Mouse (Mus musculus): ENCODE measurements around the gene Mrpl12.

Gene Mrpl12

DNA sequence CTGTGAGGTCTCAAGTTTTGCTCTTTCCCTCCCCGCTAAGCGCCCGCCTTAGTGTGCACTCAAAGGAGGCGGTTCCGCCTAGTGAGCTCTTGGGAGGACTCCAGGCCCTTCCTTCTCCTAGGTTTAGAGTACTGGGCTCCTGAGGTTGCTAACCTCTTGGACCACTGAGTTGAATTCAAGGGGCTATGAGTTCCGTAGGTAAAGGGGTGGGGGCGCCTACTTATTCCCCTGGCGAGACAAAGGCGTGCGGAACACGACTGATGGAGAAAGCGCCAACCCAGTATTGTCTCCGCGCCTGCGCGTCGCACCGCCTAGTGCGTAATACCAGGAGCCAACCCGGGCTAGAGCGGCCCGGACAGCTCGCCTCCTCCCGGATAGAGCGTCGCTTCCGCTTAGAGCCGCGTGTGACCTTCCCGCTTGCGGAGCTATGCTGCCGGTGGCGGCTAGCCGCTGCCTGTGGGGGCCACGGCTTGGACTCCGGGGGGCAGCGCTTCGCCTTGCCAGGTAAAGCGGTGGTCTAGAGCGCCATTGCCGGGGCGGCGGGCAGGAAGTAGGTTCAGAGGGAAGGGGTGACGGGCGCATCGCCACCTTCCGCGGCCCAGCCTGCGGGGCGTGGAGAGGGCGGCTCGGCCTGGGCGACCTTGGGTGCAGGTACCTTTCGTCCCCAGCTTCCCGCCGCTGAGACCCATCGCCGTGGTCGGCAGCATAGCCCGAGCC, at the start of gene Mrpl12:
Gene Mrpl12, plus strand, starts transcription at position 349 of the 717 bp plus-strand sequence.
- peak; percentile 91 to 93 for DNase-seq (ENCODE audit: low spot score in 2 of 2)

DNA sequence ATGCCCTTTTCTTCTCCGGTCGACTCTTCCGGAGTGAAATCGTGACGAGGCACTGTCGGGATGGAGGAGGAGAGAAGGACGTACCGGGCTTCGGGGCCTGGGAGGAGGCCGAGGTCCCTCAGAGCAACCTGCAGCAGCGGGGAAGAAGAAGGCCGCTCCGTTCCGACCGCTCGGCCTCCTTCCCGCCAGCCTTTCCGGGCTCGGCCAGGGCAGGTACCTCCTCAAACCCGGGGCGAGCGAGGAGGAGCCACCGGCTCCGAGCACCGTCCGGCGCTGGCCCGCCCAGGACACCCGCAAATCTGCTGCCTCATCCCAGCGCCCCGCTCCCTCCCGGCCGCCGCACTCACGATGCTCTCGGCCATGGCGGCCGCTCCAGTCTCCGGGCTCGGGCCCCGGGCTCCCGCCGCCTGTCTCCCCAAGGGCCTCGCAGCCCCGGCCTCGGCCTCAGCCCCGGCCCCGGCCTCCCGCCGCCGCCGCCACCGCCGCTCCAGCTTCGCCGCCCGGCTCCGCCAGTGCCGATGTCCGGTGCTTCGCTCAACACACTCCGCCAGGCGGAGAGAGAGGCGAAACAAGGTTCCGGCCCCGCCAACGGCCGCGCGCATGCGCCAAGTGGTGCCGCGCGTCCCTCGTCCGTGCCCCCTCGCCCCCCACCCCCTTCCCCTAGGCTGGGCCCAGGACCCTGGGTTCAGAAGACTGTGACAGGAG, 47.1 kb upstream of the Mrpl12 start, which contains the start of gene Nploc4:
Gene Nploc4, minus strand, starts transcription at position 557 of the 705 bp plus-strand sequence.
- DNase-seq (ENCODE audit: low spot score in 2 of 2), result peak; percentile 84

DNA sequence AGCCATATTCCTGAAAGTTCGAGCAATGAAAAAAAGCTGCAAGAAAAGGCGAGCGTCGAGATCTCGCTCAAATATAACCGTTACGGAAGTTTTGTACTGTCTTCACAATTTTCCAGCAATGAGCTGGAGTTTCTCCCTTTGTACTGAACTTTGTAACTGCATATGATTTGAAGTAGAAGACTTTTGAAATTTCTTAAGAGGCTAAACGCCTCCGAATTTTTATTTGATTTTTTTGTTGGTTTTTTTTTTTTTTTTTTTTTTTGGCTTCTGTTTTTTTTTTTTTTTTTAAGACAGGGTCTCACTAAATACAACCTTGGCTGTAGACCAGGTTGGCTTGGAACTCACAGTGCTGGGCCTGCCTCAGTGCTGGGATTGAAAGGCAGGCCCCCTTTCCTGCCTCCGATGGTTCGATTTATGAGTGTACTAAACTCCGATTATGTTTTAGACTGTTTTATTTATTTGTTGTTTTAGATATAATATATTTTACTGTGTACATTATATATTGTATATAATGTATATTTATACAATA, 46.5 kb upstream of the Mrpl12 start:
- DNase-seq (ENCODE audit: low spot score in 2 of 2), result no peak

DNA sequence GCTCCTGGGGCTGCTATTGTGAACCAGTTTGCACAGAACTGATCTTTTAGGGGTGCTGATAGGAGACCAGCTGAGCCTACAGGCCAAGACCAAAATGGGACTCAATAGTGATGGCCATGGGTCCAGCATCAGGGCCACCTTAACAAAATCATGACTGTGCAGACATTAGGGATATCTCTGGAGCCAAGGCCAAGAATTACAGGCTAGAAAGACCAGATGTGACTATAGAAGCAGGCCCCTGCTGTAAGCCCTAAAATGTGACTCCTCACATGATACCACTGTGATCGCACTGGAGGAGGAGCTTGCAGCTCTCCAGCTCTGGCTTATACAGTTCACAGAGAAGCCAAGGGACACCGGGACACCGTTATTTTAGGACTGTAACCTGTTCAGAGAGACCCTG, 42.1 kb upstream of the Mrpl12 start, which contains the start of gene Tspan10:
Gene Tspan10, plus strand, starts transcription at position 301 of the 400 bp plus-strand sequence.
- no peak for DNase-seq (ENCODE audit: low spot score in 2 of 2)

DNA sequence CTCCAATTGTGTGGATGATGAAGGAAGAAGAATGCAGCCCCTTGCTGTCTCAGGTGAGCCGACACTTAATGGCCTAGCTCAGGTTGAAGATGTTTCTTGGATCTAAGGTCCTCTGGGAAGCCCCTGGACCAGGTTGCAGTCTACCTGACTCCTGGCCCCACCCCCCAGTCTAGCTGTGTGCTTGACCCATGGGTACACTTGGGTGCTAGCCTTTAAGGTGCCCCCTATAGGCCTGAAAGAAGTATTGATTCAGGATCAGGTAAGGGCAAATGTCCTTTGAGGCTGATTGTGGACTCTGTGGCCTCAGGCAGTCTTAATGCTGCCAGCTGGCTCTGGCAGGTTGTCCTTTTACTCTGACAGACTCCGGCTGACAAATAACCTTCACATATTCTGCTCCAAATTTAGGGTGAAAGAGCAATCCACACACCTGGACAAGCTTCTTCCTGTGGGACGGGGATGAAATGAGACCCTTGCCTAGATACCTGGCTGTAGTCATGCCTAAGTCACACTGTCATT, 41.6 kb upstream of the Mrpl12 start:
- no peak for DNase-seq (ENCODE audit: low spot score in 2 of 2)

DNA sequence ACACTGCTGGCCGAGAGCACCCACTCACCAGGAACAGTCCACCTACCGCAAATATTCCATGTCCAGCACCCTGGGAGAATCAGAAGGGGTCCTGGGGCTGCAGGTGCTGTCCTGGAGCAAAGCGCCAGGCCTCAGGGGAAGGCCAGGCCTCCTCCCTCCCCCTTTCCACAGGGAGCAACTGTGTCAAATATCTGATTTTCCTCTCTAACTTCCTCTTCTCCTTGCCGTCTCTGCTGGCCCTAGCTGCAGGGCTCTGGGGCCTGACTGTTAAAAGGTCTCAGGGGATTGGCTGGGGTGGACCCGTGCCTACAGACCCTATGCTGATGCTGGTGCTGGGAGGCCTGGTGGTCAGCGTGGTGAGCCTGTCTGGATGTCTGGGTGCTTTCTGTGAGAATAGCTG, 40.3 kb upstream of the Mrpl12 start:
- DNase-seq (ENCODE audit: low spot score in 2 of 2), result no peak

DNA sequence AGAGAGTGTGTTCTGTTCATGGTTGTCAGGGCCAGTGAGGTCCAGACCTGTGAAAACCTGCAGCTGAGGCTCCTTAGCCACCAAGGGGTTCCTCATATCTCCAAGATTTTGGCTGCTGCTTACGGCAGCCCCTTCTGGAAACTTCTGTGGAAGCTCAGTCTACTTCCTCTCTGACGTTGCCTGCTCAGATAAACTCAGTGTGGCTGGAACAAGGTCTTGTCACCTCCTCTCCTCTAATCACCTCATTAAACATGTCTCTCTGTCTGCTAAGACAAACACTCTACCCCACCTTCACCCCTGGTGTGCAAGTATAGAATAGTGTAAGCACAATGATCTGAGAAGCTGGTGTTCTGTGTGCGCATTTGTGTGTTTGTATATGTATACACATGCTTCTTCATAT, 38.9 kb upstream of the Mrpl12 start:
- no peak for DNase-seq (ENCODE audit: low spot score in 2 of 2)

DNA sequence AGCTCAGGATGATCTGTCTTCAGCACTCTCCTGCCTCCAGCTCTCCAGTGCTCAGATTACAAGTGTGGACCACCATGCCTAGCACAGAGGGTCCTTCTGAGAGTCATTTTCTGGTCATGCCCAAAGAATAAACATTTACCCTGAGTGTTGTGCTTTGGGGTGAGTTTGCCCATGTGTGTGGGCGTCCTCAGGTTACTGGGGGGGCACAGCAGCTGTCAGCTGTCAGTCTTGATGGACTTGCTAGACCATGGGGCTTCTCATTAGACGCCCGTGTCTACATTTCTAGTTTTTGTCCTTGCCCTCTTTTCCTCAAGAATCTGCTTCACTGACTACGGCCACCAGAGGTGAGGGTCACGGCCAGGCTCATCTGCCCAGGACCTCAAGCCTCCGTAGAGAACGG, 37.2 kb upstream of the Mrpl12 start:
- DNase-seq (ENCODE audit: low spot score in 2 of 2), result no peak

DNA sequence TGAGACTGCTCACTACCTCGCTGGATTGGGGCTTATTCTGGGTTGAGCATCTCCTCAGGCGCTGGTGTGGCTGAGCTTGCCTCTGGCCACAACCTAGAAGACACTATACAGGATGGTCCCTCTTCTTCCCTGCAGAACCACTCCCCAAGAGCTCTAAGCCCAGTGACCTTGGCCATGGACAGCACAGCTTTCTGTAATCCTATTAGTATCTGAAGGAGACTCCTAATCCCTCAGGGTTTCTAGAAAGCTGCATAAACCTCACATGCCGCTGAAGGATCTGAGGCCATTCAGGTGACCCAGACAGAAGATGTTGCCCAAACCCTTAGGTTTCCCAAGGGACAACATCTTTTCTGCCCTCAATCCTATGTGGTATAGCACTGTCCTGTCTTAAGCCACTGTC, 32.2 kb upstream of the Mrpl12 start:
- DNase-seq (ENCODE audit: low spot score in 2 of 2), result no peak

DNA sequence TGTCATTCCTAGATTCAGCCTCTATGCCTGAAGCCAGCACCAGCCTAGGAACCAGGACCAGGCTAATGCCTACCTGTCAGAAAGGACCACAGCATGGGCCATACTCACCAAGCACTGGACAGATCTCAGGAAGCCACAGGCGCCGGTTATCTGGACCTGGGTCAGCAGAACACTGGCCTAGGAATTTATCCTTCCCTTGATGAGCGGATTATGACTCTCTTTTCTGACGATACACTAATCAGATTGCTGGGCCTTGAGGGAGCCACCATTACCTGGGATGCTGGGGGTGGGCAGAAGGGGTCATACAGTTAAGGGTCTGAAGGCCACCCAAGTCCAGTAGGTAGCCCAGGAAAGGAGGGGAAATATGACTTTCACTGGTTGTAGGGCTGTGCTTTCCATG, 31.1 kb upstream of the Mrpl12 start, which contains the start of gene Pde6g:
Gene Pde6g, minus strand, starts transcription at position 195 of the 400 bp plus-strand sequence.
- DNase-seq (ENCODE audit: low spot score in 2 of 2), result no peak

DNA sequence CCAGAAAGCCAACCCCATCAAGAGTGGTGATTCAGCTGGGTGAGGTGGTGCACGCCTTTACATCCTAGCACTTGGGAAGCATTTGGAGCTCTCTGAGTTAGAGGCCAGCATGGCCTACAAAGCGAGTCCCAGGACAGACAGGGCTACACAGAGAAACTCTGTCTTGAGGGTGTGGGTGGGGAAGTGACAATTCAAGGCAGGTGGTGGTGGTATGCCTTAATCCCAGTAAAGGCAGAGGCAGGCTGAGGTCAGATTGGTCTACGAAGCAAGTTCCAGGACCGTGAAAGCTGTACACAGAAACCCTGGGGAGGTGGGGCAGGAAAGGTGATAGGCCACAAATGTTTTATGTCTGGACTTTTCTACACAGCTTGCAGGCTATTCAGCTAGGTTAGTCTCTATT, 29.4 kb upstream of the Mrpl12 start:
- DNase-seq (ENCODE audit: low spot score in 2 of 2), result no peak

DNA sequence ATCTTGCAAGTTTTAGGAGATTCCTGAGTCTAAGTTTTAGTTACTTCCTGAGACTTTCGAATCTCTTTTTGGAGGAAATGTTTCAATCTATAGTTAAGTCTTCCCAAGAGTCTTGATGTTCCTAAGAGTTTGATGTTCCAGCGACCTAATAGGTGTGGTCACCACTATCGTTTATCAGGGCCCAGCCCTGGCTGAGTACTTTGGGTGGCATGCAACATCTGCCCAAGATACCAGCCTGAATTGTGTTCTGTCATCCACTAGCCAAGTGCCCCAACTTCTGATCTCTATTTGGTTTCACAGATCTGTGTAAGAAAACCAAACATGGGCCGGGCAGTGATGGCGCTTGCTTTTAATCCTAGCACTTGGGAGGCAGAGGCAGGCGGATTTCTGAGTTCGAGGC, 29.0 kb upstream of the Mrpl12 start:
- no peak for DNase-seq (ENCODE audit: low spot score in 2 of 2)

DNA sequence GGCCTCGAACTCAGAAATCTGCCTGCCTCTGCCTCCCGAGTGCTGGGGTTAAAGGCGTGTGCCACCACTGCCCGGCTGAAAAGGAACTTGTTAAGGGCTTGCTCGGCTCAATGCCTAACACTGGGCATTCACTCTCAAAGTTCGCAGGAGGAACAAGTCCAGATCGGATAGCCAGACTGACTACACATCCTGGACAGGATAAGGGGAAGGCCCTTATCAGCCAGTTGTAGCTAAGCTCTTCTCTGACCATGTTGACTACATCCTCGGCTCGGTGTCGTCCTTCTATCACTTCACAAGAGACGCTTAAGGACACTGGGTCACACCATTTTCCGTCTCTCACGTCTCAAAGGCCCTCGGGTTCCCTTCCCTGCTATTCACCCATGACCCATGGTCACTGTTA, 27.0 kb upstream of the Mrpl12 start:
- DNase-seq (ENCODE audit: low spot score in 2 of 2), result no peak

DNA sequence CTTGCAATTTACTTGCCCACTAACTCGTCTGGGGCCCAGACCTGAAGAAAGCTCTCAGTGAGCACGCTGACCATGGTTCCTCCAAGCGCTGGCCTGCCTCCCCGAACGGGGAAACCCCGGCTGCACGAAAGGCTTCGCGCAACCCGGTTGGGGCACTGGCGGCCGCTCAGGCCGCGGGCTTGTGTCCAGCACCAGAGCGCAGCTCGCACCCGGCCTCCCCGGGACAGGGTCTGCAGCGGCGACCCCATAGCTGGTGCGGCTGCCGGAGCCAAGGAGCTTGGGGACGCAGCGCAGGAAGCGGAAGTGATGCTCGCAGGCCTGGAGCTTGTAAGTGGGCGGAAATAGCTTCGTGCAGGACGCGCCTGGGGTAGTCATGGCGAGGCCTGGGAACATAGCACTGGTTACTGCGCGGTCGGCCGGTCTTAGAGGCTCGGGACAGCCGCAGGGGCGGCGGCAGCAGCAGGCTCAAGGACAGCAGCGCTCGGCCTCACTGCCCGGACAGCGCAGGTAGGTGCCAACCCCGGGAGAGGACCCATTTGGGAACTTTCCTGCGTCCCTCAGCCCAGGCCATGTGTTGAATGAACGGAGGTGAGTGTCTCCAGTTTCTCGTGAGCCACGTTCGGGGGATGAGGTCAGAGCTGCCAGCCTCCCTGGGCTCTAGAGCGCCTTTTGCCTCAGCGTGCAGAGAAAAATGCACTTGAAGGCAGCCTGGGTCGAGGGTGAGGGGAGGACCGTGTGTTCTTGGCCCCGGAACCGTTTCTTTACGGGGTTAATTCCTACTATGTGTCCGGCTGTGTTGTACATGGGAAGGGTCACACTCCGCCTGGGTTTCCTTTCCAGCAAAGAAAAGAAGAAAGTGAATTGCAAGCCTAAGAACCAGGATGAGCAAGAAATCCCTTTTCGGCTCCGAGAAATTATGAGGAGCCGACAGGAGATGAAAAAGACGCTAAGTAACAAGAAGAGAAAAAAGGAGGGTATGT, 26.4 kb upstream of the Mrpl12 start, which contains the start of the genes Oxld1 and Ccdc137:
Gene Oxld1, minus strand, starts transcription at position 297 of the 980 bp plus-strand sequence.
Gene Ccdc137, plus strand, starts transcription at position 344 of the 980 bp plus-strand sequence.
- peak; percentile 75 to 84 for DNase-seq (ENCODE audit: low spot score in 2 of 2)

DNA sequence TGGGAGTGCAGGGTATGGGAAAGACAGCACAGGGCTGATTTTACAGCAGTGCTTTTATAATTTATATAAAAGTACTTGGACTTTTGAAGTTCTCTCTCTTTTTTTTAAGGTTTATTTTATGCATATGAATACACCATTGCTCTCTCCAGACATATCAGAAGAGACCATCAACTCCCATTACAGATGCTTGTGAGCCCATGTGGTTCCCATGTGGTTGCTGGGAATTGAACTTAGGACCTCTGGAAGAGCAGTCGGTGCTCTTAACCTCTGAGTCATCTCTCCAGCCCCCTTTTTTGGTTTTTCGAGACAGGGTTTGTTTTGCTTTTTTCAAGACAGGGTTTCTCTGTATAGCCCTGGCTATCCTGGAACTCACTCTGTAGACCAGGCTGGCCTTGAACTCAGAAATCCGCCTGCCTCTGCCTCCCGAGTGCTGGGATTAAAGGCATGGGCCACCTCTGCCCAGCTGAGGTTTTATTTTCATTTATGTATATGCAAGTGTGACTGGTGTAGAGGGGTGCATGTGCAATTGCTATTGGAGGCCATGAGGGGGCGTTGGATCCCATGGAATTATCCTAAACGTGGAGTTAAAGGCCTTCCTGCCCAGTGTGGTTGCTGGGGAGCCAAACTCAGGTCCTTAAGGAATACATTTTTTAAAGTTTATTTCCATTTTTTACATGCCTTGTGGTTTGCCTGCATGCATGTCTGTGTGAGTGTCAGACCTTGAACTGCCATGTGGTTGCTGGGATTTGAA, 25.4 kb upstream of the Mrpl12 start:
- no peak for DNase-seq (ENCODE audit: low spot score in 2 of 2)

DNA sequence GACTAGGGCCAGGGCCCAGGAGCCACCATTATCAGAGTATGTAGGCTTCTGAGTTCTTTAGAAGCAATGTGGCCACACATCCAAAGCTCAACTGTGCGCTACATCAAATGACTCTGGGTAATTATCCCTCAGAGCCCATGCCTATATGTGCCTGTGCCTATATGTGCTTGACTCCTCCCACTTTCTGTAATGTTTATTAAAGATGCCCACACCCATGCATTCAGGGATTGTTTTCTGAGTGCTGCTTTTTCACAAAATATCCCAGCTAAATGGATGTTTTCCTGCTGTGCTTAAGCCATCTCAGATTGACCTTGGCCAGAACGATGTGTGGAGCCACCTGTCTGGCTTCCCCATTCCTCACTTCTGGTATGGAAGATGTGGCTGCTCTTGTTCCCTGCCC, 20.9 kb upstream of the Mrpl12 start:
- no peak for DNase-seq (ENCODE audit: low spot score in 2 of 2)

DNA sequence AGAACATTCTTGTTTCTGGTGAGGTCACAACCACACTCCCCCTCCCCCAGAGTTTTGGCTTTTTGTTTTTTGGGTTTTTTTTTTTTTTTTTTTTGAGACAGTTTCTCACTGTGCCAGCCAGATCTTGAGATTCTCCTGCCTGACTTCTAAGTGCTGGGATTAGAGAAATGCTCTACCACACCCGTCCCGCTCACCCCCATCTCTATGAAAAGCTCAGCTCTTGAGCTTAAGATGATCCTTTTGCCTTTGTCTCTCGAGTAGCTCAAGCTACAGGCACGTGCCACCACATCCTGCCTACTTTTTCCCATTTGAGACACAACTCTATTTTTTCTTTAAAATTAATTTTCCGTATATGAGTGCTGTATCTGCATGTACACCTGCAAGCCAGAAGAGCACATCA, 20.0 kb upstream of the Mrpl12 start:
- no peak for DNase-seq (ENCODE audit: low spot score in 2 of 2)

DNA sequence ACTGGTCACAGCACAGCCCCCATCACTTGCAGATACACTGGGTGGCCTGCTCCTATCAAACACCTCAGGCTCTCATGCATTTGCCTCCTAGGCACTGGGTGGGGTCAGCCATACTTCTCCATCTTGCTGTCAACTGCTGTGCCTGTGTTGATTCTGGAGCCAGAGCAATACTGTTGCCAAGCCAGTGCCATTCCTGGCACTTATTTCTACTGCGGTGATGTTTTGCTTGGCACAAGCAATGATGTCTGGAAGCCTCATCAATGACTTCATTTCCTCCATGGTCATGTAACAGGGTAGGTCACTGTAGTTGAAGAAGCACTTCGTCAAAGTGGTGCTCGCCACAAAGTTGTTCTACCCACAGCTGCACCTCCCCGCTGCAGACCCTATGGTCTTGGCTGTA, 18.9 kb upstream of the Mrpl12 start:
- DNase-seq (ENCODE audit: low spot score in 2 of 2), result no peak

DNA sequence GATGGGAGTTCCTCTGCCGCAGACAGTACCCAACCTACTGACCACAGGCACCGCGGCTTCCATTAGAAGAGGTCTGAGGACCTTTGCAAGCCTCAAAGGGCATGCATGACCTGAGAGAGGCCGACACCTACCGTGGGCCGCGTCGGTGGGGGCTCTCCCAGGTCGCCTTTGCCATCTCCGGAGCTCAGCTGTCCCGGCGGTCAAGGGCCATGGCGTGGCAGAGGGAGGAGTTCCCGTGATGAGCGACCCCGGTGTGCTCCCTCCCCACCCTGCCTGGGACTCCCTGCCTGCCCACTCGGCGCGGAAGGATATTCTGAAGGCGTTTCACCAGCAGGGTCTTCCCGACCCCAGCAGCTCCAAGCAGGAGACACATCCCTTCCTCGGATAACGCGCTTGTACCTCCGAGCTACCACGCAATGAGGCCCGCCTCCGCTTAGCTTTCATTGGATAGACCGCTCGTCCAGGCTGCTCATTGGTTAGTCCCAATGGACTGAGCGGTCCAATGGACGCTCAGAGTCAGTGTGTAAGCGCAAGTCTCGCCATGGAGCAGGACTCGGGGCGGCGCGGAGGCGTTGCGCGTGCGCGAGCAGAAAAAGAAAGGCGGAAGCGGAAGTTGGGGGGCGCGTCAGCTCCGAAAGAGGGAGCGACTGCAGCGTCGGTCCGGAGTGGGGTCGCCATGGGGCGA, 17.2 kb upstream of the Mrpl12 start, which contains the start of gene Arl16:
Gene Arl16, minus strand, starts transcription at position 557 of the 685 bp plus-strand sequence.
- DNase-seq (ENCODE audit: low spot score in 2 of 2), result peak; percentile 95 to 96

DNA sequence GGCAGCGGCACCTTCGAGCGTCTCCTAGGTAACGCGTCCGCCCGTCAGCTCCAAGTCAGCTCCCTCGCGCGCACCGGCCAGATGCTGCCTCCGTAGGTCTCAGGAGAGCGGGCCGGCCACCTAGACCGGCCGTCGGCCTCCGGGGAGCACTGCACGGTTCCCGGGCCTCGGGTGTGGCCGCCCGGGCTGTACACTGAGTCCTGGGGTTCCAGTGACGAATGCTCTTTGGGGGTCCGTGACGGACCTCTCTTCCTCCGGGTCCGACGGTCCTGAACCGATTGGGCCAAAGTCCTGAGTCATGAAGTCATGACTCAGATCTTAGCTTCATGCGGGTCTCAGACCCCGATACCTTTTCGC, 16.7 kb upstream of the Mrpl12 start:
- no peak for DNase-seq (ENCODE audit: low spot score in 2 of 2)

Data from right cerebral cortex, adult 2 months (tissue).